Mouse (Mus musculus) hindbrain, embryonic 11.5 days (tissue): ENCODE data around the gene Dusp27. TPM values are rescaled to one million over a fixed set of nuclear protein-coding genes. Genes with fewer than 3 reads are reported as not detected.

Source experiments
- ATAC-seq: fragments of 200-750 bp; cut with Nextera tagmentation; 2 replicates; pipeline ENCODE4 v1.8.0; 2017; ENCODE audit warnings: mild to moderate bottlenecking, moderate TSS enrichment, moderate library complexity; ENCODE audit not compliant: low FRiP score
- DNase-seq: peaks from one replicate; pipeline ENCODE4 v3.0.0-alpha.2; 2015; ENCODE audit warnings: low spot score
- H3K27ac ChIP-seq: fragments of 300-500 bp; sonication (generic); 2 replicates; pipeline ENCODE4 v1.5.1; 2014; ENCODE audit warnings: mild to moderate bottlenecking, low read depth, low read length
- H3K27me3 ChIP-seq: fragments of 300-500 bp; sonication (generic); 2 replicates; pipeline ENCODE4 v1.6.1; 2014; ENCODE audit warnings: mild to moderate bottlenecking, low read length, moderate library complexity, mixed read lengths; ENCODE audit not compliant: control insufficient read depth, insufficient read depth
- H3K36me3 ChIP-seq: fragments of 300-500 bp; sonication (generic); 2 replicates; pipeline ENCODE4 v1.6.1; 2014; ENCODE audit warnings: mild to moderate bottlenecking, low read length, moderate library complexity, mixed read lengths; ENCODE audit not compliant: control insufficient read depth, insufficient read depth
- H3K4me1 ChIP-seq: fragments of 300-500 bp; sonication (generic); replicated peaks from 2 replicates; pipeline ENCODE4 v1.6.1; 2014; ENCODE audit warnings: low read length, mixed read lengths; ENCODE audit not compliant: control insufficient read depth, insufficient read depth
- H3K4me2 ChIP-seq: fragments of 300-500 bp; sonication (generic); replicated peaks from 2 replicates; pipeline ENCODE4 v1.6.1; 2014; ENCODE audit warnings: mild to moderate bottlenecking, low read depth, low read length
- H3K4me3 ChIP-seq: fragments of 300-500 bp; sonication (generic); 2 replicates; pipeline ENCODE4 v1.5.1; 2014; ENCODE audit warnings: low read depth, low read length
- H3K9ac ChIP-seq: fragments of 300-500 bp; sonication (generic); 2 replicates; pipeline ENCODE4 v1.6.1; 2014; ENCODE audit warnings: low read depth, low read length
- H3K9me3 ChIP-seq: fragments of 300-500 bp; sonication (generic); 2 replicates; pipeline ENCODE4 v1.6.1; 2016; ENCODE audit warnings: low read length; ENCODE audit not compliant: control insufficient read depth
- WGBS: fragments of 180-500 bp; shearing (Covaris S2); extraction: QIAGEN DNeasy Blood & Tissue Kit; methylation state at CpG from one replicate; pipeline ENCODE4 v1.1.7; 2014; 5-methylcytosine and 5-hydroxymethylcytosine counted together
- polyA plus RNA-seq: library from polyadenylated mRNA; unstranded; fragments of >200 nt; fragmentation: Nextera tagmentation; extraction: Ambion mirVana; gene quantifications from 2 replicates; pipeline ENCODE4 v1.2.1, GENCODE M21; 2014

Dusp27 gene
- polyA plus RNA-seq, 1 experiment from 2014 or later, result 2.2 TPM

DNA sequence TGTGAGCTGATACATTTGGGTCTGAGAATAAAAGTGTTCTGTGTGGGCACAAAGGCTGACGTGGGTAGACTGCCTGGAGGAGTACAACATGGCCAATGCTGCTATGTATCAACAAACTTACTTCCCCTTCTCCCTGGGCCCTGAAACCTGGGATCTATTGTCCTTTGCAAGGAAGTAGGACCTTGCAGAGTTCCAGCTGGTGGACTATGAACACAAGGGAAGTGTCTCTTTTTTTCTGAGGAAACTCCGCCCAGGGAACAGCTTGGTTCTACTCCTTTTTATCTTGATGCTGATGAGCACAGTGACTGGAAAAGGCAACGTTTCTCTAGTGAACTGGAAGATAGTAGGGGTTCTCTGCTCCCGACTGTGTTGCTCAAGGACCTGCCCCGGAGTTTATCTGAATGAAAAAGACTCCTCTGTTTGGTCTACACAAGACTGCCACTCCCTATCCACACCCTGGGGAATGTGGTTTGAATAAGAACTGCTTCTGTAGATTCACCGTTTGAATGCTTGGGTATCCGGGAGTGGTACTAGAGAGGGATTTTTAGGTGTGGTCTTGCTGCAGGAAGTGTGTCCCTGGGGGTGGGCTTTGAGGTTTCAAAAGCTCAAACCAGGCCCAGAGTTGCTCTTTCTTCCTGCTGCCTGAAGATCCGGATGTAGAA, 2.7 kb downstream of the Dusp27 start:
- no peak overlapping the region for H3K4me2 ChIP-seq
- H3K27me3 ChIP-seq, result no peaks in the 10 kb centered on the region
- H3K9me3 ChIP-seq, result no peaks in the 10 kb centered on the region
- H3K9ac ChIP-seq, result no peak overlapping the region
- no peaks in the 10 kb centered on the region for H3K36me3 ChIP-seq
- no peaks in the 10 kb centered on the region for H3K4me1 ChIP-seq
- no peak overlapping the region for H3K4me3 ChIP-seq
- no peak for DNase-seq
- H3K27ac ChIP-seq, result no peak overlapping the region
- 62% methylated on average over 8 of the region's 8 CpGs for WGBS
- ATAC-seq, result no peak

DNA sequence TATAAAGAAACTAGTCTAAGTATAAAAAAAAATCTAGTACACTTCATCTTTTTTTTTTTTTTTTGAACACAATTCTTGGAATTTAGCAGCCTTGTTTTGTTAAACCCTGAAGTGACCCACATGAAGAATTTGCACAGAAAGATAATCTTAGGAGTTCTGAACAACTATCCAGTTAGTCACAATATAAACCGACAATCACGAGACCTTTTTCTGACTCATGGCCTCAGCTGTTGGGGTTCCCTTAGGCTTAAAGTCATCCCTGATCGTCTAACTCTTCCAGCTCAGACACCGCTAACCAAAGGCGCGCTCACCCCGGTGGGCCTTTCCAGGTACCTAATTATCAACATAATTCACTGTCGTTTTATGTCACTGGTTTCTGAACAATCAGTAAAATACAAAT, 4.0 kb downstream of the Dusp27 start:
- no peak overlapping the region for H3K27ac ChIP-seq
- no peaks in the 10 kb centered on the region for H3K36me3 ChIP-seq
- no peaks in the 10 kb centered on the region for H3K4me1 ChIP-seq
- no peak overlapping the region for H3K4me2 ChIP-seq
- DNase-seq, result no peak
- H3K4me3 ChIP-seq, result no peak overlapping the region
- H3K27me3 ChIP-seq, result no peaks in the 10 kb centered on the region
- H3K9ac ChIP-seq, result no peak overlapping the region
- 94% methylated on average over 8 of the region's 8 CpGs for WGBS
- H3K9me3 ChIP-seq, result no peaks in the 10 kb centered on the region
- ATAC-seq, result no peak

DNA sequence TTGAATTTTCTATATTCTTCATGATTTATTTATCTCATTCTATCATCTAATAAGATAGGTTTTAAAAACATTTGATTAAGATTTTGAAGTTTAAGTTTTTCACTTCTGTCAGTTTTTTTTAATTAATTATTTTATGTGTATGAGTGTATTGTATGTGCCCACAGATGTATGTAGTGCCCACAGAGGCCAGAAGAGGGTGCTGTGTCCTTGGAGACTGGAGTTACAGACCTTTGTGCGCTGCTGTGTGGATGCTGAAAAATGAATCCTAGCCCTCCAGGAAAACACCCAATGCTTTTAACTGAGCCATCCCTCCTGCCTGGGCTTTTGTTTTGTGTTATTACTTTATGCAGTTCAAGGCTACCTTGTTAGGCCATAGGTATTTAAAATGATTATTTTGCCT, 4.7 kb downstream of the Dusp27 start:
- Histone ChIP-seq H3K36me3 (no peaks in the 10 kb centered on the region), H3K27ac (no peak overlapping the region), H3K4me1 (no peaks in the 10 kb centered on the region), H3K4me2 (no peak overlapping the region), H3K27me3 (no peaks in the 10 kb centered on the region), H3K9me3 (no peaks in the 10 kb centered on the region), H3K9ac (no peak overlapping the region), H3K4me3 (no peak overlapping the region)
- DNase-seq, result no peak
- no peak for ATAC-seq
- WGBS, result 96% methylated on average over 1 of the region's 1 CpGs

GRCm38 (mm10) chr1:166122114-166122513, 5.6 kb downstream of the Dusp27 start:
- H3K9me3 ChIP-seq, result no peaks in the 10 kb centered on the region
- WGBS, result 85% methylated on average over 7 of the region's 7 CpGs
- ATAC-seq (no peak), DNase-seq (no peak)
- no peaks in the 10 kb centered on the region for H3K27me3 ChIP-seq
- H3K27ac ChIP-seq, result no peak overlapping the region
- H3K4me1 ChIP-seq, result no peaks in the 10 kb centered on the region
- H3K36me3 ChIP-seq, result no peaks in the 10 kb centered on the region
- H3K4me3 ChIP-seq, result no peak overlapping the region
- H3K9ac ChIP-seq, result no peak overlapping the region
- no peak overlapping the region for H3K4me2 ChIP-seq

- Histone ChIP-seq H3K4me2 (no peak overlapping the region), H3K4me1 (no peaks in the 10 kb centered on the region), H3K36me3 (no peaks in the 10 kb centered on the region), H3K27me3 (no peaks in the 10 kb centered on the region), H3K27ac (peak overlapping the region; percentile 60), H3K9me3 (no peaks in the 10 kb centered on the region), H3K4me3 (no peak overlapping the region), H3K9ac (no peak overlapping the region)
- peak; percentile 27; the same call in 1 of the 2 replicates for ATAC-seq
- WGBS, result 72% methylated on average over 13 of the region's 13 CpGs
- DNase-seq, result no peak
These were observed 9.7 kb downstream of the Dusp27 start for GRCm38 (mm10) chr1:166117866-166118639.

DNA sequence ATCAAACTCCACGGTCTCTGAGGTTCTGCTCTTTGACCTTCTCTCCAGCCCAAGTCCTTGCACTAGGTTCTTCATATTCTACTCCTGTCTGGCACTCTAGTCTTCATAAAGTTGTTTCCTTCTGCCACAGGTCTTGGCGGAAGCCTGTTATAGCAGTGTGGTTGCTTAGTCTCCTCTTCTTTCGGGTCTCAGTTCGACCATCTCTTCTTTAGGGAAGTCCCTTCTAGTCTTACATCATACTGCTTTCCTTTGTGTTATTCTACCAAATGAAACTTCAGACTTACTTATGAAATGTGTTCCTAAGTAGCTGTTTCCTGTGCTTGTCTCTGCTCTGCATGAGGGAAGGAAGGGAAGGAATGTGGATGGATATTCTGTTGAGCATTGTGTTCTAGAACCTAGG, 12.0 kb downstream of the Dusp27 start:
- H3K4me3 ChIP-seq, result no peak overlapping the region
- no peak overlapping the region for H3K9ac ChIP-seq
- H3K36me3 ChIP-seq, result no peaks in the 10 kb centered on the region
- DNase-seq, result no peak
- no peaks in the 10 kb centered on the region for H3K4me1 ChIP-seq
- H3K27me3 ChIP-seq, result no peaks in the 10 kb centered on the region
- ATAC-seq, result no peak
- H3K4me2 ChIP-seq, result no peak overlapping the region
- no peak overlapping the region for H3K27ac ChIP-seq
- no peaks in the 10 kb centered on the region for H3K9me3 ChIP-seq
- 92% methylated on average over 4 of the region's 4 CpGs for WGBS

DNA sequence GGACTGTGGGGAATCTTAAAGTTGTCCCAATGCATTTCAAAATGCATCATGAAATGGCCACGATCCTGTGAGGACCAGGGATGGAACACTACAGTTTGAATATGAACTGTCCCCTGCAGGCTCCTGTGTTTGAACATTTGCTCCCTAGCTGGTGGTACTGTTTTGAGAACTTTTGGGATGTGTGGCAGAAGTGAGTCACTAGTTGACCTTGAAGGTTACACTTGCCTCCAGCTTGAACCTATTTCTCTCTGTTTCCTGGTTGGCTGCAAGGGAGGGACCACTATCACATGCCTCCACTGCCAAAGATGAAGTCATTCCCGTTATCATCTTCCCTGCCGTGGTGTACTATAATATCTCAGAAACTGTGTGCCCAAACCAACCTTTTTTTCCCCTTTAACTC, 12.7 kb downstream of the Dusp27 start:
- Histone ChIP-seq H3K36me3 (no peaks in the 10 kb centered on the region), H3K9me3 (no peaks in the 10 kb centered on the region), H3K27ac (no peak overlapping the region), H3K4me3 (no peak overlapping the region), H3K9ac (no peak overlapping the region), H3K4me1 (no peaks in the 10 kb centered on the region), H3K27me3 (no peaks in the 10 kb centered on the region), H3K4me2 (no peak overlapping the region)
- no peak for ATAC-seq
- DNase-seq, result no peak
- WGBS, result 82% methylated on average over 3 of the region's 3 CpGs

DNA sequence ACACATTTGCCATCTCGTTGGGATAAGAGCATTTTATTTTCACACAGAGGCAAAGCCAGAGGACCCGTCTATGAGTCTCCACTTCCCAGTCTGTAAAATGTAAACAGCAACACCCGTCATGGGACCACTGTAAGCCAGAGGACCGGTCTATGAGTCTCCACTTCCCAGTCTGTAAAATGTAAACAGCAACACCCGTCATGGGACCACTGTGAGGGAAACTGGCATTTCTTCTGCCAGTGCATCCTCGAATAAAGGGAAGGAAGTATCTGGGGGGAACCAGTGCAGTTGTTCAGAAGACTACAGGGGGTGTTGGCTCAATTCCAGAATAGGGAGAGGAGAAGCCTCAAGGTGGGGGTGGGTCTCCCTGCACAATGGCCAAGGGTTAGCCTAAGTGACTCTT, 22.3 kb downstream of the Dusp27 start:
- 84% methylated on average over 6 of the region's 6 CpGs for WGBS
- H3K9ac ChIP-seq, result no peak overlapping the region
- H3K4me2 ChIP-seq, result no peak overlapping the region
- H3K4me1 ChIP-seq, result no peaks in the 10 kb centered on the region
- H3K36me3 ChIP-seq, result no peaks in the 10 kb centered on the region
- H3K4me3 ChIP-seq, result no peak overlapping the region
- no peaks in the 10 kb centered on the region for H3K9me3 ChIP-seq
- no peak overlapping the region for H3K27ac ChIP-seq
- ATAC-seq (no peak), DNase-seq (no peak)
- 0 out of 2 replicates have a peak, but pooled peaks cover 2% of the 10 kb centered on the region for H3K27me3 ChIP-seq

DNA sequence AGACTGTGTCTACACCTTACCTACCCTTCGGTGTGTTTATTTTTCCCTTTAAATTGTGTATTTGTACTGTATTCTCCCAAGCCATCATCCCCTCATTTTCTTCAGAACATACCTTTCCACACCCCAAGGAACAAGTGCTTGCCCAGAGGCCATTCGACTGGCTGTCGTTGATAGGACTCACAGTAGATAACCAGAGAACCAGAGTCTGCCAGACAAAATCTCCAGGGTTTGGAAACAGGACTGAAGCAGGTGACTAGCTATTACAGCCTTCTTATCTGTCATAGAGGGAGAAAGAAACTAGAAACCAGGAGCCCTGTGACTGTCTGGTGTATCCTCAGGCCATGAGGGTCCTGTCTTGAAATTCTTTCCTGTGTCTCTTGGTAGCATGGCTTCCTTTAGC, 22.9 kb downstream of the Dusp27 start:
- Histone ChIP-seq H3K4me1 (no peaks in the 10 kb centered on the region), H3K4me2 (no peak overlapping the region), H3K36me3 (no peaks in the 10 kb centered on the region), H3K27ac (no peak overlapping the region), H3K9me3 (no peaks in the 10 kb centered on the region), H3K9ac (no peak overlapping the region), H3K27me3 (0 out of 2 replicates have a peak, but pooled peaks cover 2% of the 10 kb centered on the region), H3K4me3 (no peak overlapping the region)
- WGBS, result 94% methylated on average over 3 of the region's 3 CpGs
- DNase-seq (no peak), ATAC-seq (no peak)
